Mouse (Mus musculus): ENCODE measurements at regions not wholly inside any gene's neighbourhood (a gene's known extent, or its start where the extent isn't known, plus 50 kb on each side); places are given as distances from the start of the nearest gene placed in this dataset.

GRCm38 (mm10) chr16:9255351-9255750, 425.5 kb downstream of the 1810013L24Rik start:
- no peak for DNase-seq (ENCODE audit: low spot score in 2 of 2)

GRCm38 (mm10) chr16:9260966-9261365, 431.1 kb downstream of the 1810013L24Rik start:
- DNase-seq (ENCODE audit: low spot score in 2 of 2), result no peak

- DNase-seq (ENCODE audit: low spot score in 2 of 2), result no peak
Observed at GRCm38 (mm10) chr16:9264554-9265145, 434.8 kb downstream of the 1810013L24Rik start.

GRCm38 (mm10) chr16:9267204-9267603, 437.3 kb downstream of the 1810013L24Rik start:
- no peak for DNase-seq (ENCODE audit: low spot score in 2 of 2)

- no peak for DNase-seq (ENCODE audit: low spot score in 2 of 2)
Observed at GRCm38 (mm10) chr16:9270099-9270498, 440.2 kb downstream of the 1810013L24Rik start.

GRCm38 (mm10) chr16:9270671-9271070, 440.8 kb downstream of the 1810013L24Rik start:
- DNase-seq (ENCODE audit: low spot score in 2 of 2), result no peak

GRCm38 (mm10) chr16:9273751-9274300, 443.9 kb downstream of the 1810013L24Rik start:
- DNase-seq (ENCODE audit: low spot score in 2 of 2), result no peak

GRCm38 (mm10) chr16:9274583-9275100, 444.7 kb downstream of the 1810013L24Rik start:
- DNase-seq (ENCODE audit: low spot score in 2 of 2), result peak in 1 of 2 experiments; percentile 30

GRCm38 (mm10) chr16:9275426-9275825, 445.5 kb downstream of the 1810013L24Rik start:
- no peak for DNase-seq (ENCODE audit: low spot score in 2 of 2)

- no peak for DNase-seq (ENCODE audit: low spot score in 2 of 2)
Observed at GRCm38 (mm10) chr16:9277064-9277463, 447.2 kb downstream of the 1810013L24Rik start.

- no peak for DNase-seq (ENCODE audit: low spot score in 2 of 2)
Observed at GRCm38 (mm10) chr16:9279726-9280125, 449.8 kb downstream of the 1810013L24Rik start.

GRCm38 (mm10) chr16:9280431-9280830, 450.5 kb downstream of the 1810013L24Rik start:
- no peak for DNase-seq (ENCODE audit: low spot score in 2 of 2)

- peak; percentile 70 to 81 for DNase-seq (ENCODE audit: low spot score in 2 of 2)
Observed at GRCm38 (mm10) chr16:9280931-9281330, 451.0 kb downstream of the 1810013L24Rik start.

- DNase-seq (ENCODE audit: low spot score in 2 of 2), result no peak
Observed at GRCm38 (mm10) chr16:9284423-9284822, 454.5 kb downstream of the 1810013L24Rik start.

- no peak for DNase-seq (ENCODE audit: low spot score in 2 of 2)
Observed at GRCm38 (mm10) chr16:9285921-9286320, 456.0 kb downstream of the 1810013L24Rik start.

GRCm38 (mm10) chr16:9287557-9287956, 457.7 kb downstream of the 1810013L24Rik start:
- DNase-seq (ENCODE audit: low spot score in 2 of 2), result no peak

GRCm38 (mm10) chr16:9291356-9292020, 461.6 kb downstream of the 1810013L24Rik start:
- no peak for DNase-seq (ENCODE audit: low spot score in 2 of 2)

GRCm38 (mm10) chr16:9303134-9303533, 473.2 kb downstream of the 1810013L24Rik start:
- no peak for DNase-seq (ENCODE audit: low spot score in 2 of 2)

GRCm38 (mm10) chr16:9304079-9304478, 474.2 kb downstream of the 1810013L24Rik start:
- no peak for DNase-seq (ENCODE audit: low spot score in 2 of 2)

- no peak for DNase-seq (ENCODE audit: low spot score in 2 of 2)
Observed at GRCm38 (mm10) chr16:9310744-9311143, 480.8 kb downstream of the 1810013L24Rik start.

- no peak for DNase-seq (ENCODE audit: low spot score in 2 of 2)
Observed at GRCm38 (mm10) chr16:9335626-9336025, 505.7 kb downstream of the 1810013L24Rik start.

- no peak for DNase-seq (ENCODE audit: low spot score in 2 of 2)
Observed at GRCm38 (mm10) chr16:9336063-9336462, 506.2 kb downstream of the 1810013L24Rik start.

GRCm38 (mm10) chr16:9339456-9339855, 509.6 kb downstream of the 1810013L24Rik start:
- DNase-seq (ENCODE audit: low spot score in 2 of 2), result no peak

Measured in right cerebral cortex, postnatal 36 days (tissue).